Mouse (Mus musculus) urinary bladder, postnatal 4 days (tissue): ENCODE results near the gene Slc22a3.

Experiments
- DNase-seq, 2 experiments: peaks; one replicate each; pipeline ENCODE4 v3.0.0; 2021 to 2022; ENCODE audit warnings: low spot score in 2 of 2

Gene Slc22a3

DNA sequence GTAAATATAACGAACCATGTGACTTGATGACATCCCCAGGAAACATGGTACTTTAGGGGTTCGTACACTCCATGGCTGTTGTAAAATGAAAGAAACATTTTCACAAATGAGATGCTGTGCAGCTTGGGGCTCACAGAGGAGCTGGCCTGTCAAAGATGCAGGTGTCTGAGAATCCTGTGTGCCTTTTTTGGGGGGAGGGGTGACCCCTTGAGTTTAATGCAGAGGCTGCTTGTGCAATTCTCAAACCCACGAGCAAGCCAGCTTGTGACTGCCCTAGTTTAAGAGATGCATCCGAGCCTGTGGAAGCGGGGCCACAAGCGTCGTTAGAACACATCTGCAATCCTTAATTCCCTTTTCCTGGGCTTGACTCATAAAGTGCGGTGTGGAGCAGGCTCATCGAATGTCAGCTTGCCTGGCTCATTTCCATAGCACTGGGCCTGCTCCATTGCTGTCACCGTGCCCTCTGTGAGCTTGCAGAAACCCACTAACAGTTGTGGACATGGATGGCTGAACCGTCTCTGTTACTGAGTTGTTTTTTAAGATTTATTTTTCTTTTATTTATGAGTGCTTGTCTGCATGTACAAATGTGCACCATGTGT is 98.1 kb downstream of the Slc22a3 start:
- DNase-seq: no peak

DNA sequence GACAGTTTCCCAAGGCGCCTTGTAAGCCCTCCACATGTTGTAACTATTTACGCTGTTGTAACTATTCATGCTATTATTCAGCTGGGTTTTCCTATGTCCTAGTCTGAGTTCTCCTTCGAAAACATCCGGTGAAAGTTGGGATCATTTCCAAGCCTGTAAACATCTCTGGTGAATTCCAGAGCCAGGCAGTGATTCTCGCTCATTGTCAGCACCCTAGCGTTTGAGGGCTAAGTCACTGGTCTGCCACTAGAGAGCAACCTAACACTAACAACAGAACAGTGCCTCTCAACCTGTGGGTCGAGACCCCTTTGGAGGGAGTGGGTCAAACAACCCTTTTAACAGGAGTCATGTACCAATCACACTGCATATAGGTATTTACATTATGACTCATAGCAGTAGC is 104.1 kb downstream of the Slc22a3 start:
- DNase-seq: no peak

DNA sequence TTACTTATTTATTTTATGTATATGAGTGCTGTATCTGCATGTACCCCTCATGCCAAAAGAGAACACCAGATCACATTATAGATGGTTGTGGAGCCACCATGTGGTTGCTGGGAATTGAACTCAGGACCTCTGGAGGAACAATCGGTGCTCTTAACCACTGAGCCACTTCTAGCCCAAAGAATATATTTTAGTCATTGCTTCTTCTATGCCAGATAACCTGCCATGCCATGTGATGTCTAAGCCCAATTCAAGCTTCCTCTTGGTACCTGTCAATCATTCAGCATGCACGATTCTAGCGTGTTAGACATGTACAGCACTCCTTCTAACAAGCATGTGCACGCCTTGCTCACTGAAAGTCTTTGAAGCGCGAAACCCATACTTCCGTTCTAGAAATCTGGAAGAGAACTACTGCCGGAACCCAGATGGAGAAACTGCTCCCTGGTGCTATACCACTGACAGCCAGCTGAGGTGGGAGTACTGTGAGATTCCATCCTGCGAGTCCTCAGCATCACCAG is 111.3 kb downstream of the Slc22a3 start:
- DNase-seq: no peak

DNA sequence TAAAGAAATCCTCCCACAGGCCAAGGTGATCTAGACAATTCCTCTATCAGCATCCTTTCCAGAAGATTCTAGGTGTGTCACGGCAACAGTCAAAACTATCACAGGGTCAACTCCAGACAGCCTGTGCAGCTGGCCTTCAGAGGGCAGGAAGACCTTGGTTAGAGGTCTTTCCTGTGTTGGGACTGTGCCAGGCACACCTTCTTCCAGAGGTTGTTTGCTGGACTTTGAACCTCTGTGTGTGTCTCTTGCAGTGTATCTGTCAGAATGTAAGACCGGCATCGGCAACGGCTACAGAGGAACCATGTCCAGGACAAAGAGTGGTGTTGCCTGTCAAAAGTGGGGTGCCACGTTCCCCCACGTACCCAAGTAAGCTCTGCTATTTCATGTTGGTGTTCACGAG is 119.3 kb downstream of the Slc22a3 start:
- no peak for DNase-seq

DNA sequence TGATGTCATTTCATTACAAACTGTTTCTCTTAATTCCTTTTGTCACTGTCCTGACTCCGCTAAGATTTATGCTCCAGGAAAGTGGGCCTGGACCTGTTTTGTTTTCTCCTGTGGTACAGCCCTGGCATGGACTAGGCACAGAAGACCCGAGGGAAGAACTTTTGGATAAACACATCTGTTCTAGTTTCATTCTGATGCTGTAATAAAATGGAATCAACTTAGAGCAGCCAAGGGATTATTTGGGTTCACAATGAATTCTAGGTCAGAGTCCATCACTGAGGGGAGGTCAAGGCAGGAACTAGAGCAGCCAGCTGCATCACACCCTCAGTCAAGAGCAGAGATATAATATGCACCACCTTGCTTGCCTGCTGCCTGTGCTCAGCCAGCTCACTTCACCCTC is 119.7 kb downstream of the Slc22a3 start:
- DNase-seq: no peak

DNA sequence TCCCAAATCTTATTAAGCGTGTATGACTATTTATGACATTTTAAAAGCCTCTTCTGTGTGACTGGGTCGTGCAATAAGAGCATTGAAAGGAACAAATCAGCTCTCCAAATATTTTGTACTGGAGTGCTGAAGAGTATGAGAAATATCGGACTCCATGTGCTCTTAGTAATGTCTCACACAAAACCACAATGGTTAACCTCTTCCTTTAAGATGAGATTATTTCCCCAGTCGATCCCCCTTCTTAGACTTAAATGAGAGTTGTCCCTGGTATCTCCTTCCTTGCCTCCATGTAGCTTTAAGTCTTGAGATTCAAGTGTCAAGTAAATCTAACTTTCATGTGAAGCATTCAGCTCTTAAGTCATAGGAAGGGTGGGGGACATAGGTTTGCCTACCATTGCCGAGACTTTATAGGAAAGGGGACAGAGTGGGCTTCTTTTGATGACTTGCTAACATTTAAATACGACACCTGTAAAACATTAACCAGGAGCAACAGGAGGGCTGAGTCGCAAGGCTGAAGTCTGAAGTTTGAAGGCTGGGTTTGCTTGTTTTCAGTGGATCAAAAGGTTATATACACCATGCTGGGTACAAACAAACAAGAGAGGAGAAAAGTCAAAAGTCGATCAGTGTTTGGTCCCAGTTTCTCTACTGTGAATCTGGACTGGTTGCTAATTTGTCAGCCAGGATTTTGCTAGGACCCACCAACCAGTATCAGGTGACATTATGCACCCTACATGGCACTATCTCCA is 122.3 kb downstream of the Slc22a3 start:
- DNase-seq: no peak

DNA sequence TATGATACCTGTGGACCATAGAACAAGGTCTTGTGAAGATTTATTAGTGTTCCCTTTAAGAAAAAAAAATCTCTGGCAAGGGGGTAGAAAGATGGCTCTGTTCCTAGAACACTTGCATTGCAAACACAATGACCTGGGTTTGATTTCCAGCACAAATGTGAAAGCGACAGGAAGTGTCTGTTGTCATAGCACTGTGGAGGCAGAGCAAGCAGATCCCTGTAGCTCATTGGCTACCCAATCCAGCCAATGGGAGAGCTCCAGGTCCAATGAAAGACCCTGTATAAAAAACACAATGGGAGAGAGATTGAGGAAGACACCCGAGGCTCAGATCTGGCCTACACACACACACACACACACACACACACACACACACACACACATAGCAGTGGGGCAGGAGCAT is 125.0 kb downstream of the Slc22a3 start:
- DNase-seq: no peak

DNA sequence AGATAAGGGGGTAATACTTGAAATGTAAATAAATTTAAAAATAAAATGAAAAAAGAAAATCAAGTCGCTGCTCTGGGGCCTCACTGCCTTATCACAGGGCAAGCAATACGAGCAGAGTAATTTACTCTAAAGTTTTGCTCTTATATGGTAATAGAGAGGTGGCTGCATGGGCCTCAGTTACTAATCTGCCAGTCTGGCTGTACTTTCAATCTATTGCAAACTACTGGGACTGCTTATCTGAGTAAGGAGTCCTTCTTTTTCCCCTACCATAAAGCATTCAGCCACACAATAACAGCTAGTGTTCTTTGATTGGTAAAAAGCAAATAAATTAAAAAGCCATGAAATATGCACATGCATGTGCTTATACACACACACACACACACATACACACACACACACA is 125.9 kb downstream of the Slc22a3 start:
- no peak for DNase-seq

DNA sequence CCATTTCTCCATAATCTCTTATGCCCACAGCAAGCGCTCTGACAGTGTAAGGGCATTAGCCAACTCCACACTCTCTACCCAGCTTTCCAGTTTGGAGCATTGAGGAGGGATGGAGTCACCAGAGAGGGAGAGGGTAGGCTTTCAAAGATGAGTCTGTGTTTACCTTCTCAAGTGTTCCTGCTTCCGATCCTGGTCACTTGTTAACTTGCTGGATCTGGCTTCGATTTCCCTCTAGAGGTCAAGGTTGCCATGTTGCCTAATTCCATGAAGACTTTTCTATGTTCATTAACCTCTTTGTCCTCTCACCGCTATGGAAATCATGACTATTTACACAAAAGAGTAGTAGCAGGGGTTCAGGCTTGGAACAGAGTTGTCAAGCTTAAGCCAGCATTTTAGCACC is 127.2 kb downstream of the Slc22a3 start:
- DNase-seq: no peak

DNA sequence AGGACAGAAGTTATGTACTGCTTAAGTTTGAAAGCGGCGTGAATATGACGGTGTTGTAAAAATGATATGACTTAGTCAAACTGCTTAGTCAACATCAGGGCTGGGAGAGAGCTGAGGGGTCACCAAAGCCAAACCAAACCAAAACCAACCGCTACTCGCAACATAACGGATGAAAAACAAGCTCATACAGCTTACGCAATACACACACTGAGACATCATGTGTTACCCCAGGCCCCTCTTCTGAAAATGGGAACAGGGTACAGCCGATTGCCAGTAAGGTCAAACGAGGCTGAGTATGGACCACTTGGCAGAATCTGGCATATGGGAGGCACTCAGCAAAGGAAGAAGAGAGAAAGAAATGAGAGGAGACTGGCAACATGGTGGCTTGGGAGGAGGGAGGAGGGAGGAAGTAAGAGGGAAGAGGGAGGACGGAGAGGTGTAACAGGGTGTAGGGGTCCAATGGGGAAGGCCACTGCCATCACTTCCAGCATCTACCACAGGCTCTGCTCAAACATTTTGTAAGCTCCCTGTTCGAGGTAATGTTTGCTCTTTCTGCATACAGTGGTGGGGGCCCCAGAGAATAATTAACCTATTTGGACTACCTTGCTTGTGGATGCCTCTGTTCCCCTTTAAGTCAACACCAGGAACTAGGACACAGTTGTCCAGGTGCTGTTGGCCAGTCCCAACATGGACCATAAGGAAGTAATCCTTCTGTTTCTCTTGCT is 129.4 kb downstream of the Slc22a3 start, which contains the start of gene Plg:
Gene Plg (plus strand): TSS at position 628 of the 725 bp plus-strand sequence.
- DNase-seq: no peak

DNA sequence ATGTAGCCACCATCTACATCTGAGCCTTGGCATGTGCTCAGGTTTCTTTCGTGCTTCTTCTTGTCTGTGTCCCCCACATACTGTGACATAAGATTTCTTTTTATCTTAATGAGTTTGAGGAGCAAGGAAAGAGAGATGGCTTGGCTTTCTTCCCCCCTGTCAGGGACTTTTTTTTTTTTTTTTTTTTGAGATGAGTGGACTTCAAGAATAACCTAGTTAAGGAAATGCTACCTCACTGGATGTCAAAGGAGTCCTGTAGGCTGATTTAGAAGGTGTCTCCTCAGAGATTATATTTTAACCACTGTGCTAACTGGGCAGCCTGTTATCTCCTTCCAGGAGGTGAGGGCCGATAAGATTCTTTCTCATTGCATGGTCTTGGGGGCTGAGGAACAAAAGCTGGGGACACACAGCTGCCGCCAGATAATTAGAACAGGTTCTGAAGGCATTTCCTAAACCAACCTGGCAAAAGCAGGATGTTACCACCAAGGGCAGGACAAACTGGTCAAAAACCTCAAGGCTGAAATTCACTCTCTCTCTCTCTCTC is 133.8 kb downstream of the Slc22a3 start:
- DNase-seq: no peak

DNA sequence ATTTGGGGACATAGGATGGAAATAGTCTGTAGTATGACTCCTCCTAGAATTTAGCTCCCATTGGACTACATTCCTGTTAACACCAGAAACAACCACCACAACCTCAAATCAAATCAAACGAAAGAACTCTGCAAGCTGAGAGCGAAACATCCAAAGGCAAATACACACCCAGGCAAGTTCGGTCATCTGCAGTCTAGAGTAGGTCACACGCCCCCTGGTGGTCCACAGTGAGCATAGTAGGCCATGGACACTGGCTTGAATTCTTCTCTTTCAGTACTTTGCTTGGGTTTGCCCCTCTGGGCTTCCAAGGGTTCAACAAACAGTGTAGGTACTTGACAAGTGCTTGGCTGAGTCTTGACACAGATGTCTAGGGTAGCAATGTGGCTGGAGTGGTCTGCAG is 135.5 kb downstream of the Slc22a3 start:
- DNase-seq: peak; percentile 46 to 71

DNA sequence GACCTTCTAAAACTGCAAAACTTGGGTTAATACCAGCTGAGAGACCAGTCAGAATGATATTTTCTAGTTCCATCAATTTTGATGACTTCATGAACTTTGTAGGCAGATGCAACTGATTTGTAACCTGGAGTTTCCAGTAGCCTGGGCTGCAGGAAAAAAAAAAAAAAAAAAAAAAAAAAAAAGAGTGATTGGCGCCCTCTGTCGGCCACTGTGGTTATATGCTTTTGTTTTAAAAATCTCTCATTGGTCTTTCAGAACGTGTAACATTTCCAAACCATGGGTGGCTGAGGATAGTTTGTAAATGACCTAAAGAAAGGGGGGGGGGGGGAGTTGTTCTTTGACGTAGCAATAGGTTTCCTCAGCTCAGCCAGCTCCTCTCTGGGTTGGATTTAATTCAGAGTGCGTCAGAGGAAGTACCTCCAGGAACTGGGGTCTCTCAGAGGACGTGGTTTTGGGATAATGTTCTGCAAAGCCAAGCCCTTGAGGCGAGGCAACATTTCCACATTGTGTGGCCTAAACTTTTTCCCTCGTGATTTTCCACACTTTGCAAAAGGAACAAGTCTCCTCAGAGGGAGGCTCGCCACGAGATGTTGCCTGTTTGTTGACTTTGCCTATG is 136.1 kb downstream of the Slc22a3 start:
- DNase-seq: no peak

DNA sequence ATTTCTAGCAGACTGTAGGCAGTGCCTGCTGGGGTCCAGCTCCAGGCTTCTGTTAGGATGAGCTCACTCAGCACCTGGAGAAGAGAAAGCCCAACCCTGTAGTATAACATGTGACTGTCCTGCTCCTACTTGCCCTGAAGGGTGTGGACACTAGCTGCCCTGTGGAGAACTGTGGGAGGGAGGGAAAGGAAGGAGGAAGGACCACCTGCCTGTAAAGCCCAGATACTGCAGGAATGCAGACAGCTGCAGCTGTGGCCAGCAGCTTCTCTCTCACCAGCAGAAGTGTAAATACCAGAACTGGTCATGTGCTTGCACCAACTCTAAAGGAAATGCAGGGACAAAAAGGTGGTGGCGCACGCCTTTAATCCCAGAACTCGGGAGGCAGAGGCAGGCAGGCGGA is 137.2 kb downstream of the Slc22a3 start:
- no peak for DNase-seq

DNA sequence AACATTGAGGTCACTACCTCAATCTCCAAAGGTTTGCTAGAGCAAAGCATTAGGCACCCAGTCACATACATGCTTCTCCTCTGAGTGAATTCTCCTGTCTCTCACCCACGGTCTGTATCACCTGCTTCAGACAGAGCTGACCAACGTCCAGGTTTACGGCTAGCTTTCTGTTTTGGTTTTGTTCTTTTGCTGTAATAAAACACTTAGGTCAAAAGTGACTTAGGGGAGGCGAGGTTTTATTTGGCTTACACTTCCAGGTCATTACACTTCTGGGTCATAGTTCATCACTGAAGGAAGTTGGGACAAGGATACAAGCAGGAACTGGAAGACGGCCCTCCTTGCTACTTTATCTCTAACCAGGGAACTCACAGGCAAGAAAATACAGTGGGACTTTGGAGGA is 138.1 kb downstream of the Slc22a3 start:
- DNase-seq: no peak
